8 mouse cellular contexts compared by ENCODE assay signal in genomic region chr4:126468285-126468901, GRCm38 (mm10). TPM values are rescaled to one million over a fixed set of nuclear protein-coding genes. Genes with fewer than 3 reads are reported as not detected.
DNase-seq lines count a peak whose midpoint lies in the region; ATAC-seq and TF ChIP-seq lines count a peak whose summit lies in the region.

TSS of gene Ago1 (minus strand) at chr4:126468583.

- peak; percentile 56; the same call in 1 of the 2 replicates for TF ChIP-seq POLR2A in bone marrow, adult 2 months (IDR thresholded peaks at IDR 0.05; ENCODE audit: borderline replicate concordance, control insufficient read depth, low read depth, low read length)

- peak within 1 kb of the TSS; percentile 61 for H3K4me3 ChIP-seq in bone marrow, adult 2 months (replicated peaks; ENCODE audit: control insufficient read depth, low read depth, low read length)
- H3K4me3 ChIP-seq in embryonic facial prominence, embryonic 15.5 days (replicated peaks) = peak within 1 kb of the TSS; percentile 91
- peak within 1 kb of the TSS; percentile 96 for H3K4me3 ChIP-seq in kidney, embryonic 14.5 days (ENCODE audit: low read length)
- H3K4me3 ChIP-seq in limb, embryonic 15.5 days = peak within 1 kb of the TSS; percentile 89

- peak; percentile 92 for DNase-seq in 416B (ENCODE audit: low read depth)
- DNase-seq in heart, adult 9 months (ENCODE audit: low spot score in 2 of 2) = peak; percentile 94 to 96
- DNase-seq in monocyte, adult 2 months (ENCODE audit: low read depth in 1 of 2, low spot score in 2 of 2) = peak; percentile 83 to 89
- DNase-seq in spleen, postnatal 36 days (ENCODE audit: low spot score in 2 of 2) = peak; percentile 95 to 96

- peak; percentile 86 for ATAC-seq in embryonic facial prominence, embryonic 15.5 days (ENCODE audit: insufficient number of reproducible peaks, low FRiP score, low TSS enrichment, low read depth)
- ATAC-seq in kidney, embryonic 14.5 days (ENCODE audit: low FRiP score, low TSS enrichment) = peak; percentile 91
- peak; percentile 87 for ATAC-seq in limb, embryonic 15.5 days (ENCODE audit: insufficient number of reproducible peaks, low FRiP score, low TSS enrichment, low read depth)

- no peaks in the 10 kb centered on the region for H3K36me3 ChIP-seq in embryonic facial prominence, embryonic 15.5 days
- no peaks in the 10 kb centered on the region; the same call in 1 of the 2 replicates for H3K36me3 ChIP-seq in kidney, embryonic 14.5 days (ENCODE audit: control insufficient read depth, insufficient read depth, low read length)
- no peaks in the 10 kb centered on the region for H3K36me3 ChIP-seq in limb, embryonic 15.5 days

- H3K9me3 ChIP-seq in embryonic facial prominence, embryonic 15.5 days (replicated peaks) = no peaks in the 10 kb centered on the region
- no peaks in the 10 kb centered on the region for H3K9me3 ChIP-seq in kidney, embryonic 14.5 days (ENCODE audit: control insufficient read depth, low read length)
- H3K9me3 ChIP-seq in limb, embryonic 15.5 days = no peaks in the 10 kb centered on the region

- TF ChIP-seq CTCF in bone marrow, adult 2 months (IDR thresholded peaks at IDR 0.05; ENCODE audit: control insufficient read depth, insufficient read depth, low read length) = peak; percentile 83

- H3K9ac ChIP-seq in embryonic facial prominence, embryonic 15.5 days = peak within 1 kb of the TSS; percentile 62
- H3K9ac ChIP-seq in kidney, embryonic 14.5 days (ENCODE audit: low read depth, low read length) = peak within 1 kb of the TSS; percentile 87
- H3K9ac ChIP-seq in limb, embryonic 15.5 days = peak within 1 kb of the TSS; percentile 90

- H3K27me3 ChIP-seq in embryonic facial prominence, embryonic 15.5 days = no peaks in the 10 kb centered on the region
- H3K27me3 ChIP-seq in kidney, embryonic 14.5 days (ENCODE audit: control insufficient read depth, insufficient read depth, low read length) = no peaks in the 10 kb centered on the region
- H3K27me3 ChIP-seq in limb, embryonic 15.5 days = no peaks in the 10 kb centered on the region

- H3K4me2 ChIP-seq in embryonic facial prominence, embryonic 15.5 days (replicated peaks) = peak within 1 kb of the TSS; percentile 75
- H3K4me2 ChIP-seq in kidney, embryonic 14.5 days (replicated peaks; ENCODE audit: low read depth, low read length) = peak within 1 kb of the TSS; percentile 73
- H3K4me2 ChIP-seq in limb, embryonic 15.5 days = peak within 1 kb of the TSS; percentile 84

- H3K27ac ChIP-seq in bone marrow, adult 2 months (ENCODE audit: control insufficient read depth, insufficient read depth, low read depth, low read length, poor library complexity) = peak within 1 kb of the TSS; percentile 64; the same call in 1 of the 2 replicates
- H3K27ac ChIP-seq in embryonic facial prominence, embryonic 15.5 days (replicated peaks) = peak within 1 kb of the TSS; percentile 89
- H3K27ac ChIP-seq in kidney, embryonic 14.5 days (ENCODE audit: low read depth, low read length) = peak within 1 kb of the TSS; percentile 88
- peak within 1 kb of the TSS; percentile 82 for H3K27ac ChIP-seq in limb, embryonic 15.5 days

- H3K4me1 ChIP-seq in bone marrow, adult 2 months (ENCODE audit: control insufficient read depth, insufficient read depth, low read length) = no peaks in the 10 kb centered on the region
- peaks cover 34% of the 10 kb centered on the region for H3K4me1 ChIP-seq in embryonic facial prominence, embryonic 15.5 days
- H3K4me1 ChIP-seq in kidney, embryonic 14.5 days (ENCODE audit: control insufficient read depth, insufficient read depth, low read length) = peaks cover 31% of the 10 kb centered on the region
- H3K4me1 ChIP-seq in limb, embryonic 15.5 days = peaks cover 29% of the 10 kb centered on the region

- WGBS in bone marrow, adult 2 months = under 1% methylated on average over 55 of the region's 55 CpGs
- WGBS in embryonic facial prominence, embryonic 15.5 days = under 1% methylated on average over 53 of the region's 55 CpGs
- under 1% methylated on average over 48 of the region's 55 CpGs for WGBS in kidney, embryonic 14.5 days
- under 1% methylated on average over 54 of the region's 55 CpGs for WGBS in limb, embryonic 15.5 days

RNA-seq across cellular contexts. Expression of gene Ago1, which starts in this region (rescaled TPM):
- 5.9 and 15.4 TPM in 2 replicates for polyA plus RNA-seq in bone marrow, adult 2 months (2011; ENCODE audit: insufficient read depth, insufficient read length, low replicate concordance, missing spikeins)
- 5.0 and 5.5 TPM in 2 replicates for polyA plus RNA-seq in embryonic facial prominence, embryonic 15.5 days (2015; fragmentation: Nextera tagmentation; extraction: Ambion mirVana)
- 8.0 and 8.4 TPM in 2 replicates for polyA plus RNA-seq in kidney, embryonic 14.5 days (2014; fragmentation: Nextera tagmentation; extraction: Ambion mirVana)
- 3.1 and 4.0 TPM in 2 replicates for polyA plus RNA-seq in limb, embryonic 15.5 days (2015; fragmentation: Nextera tagmentation; extraction: Ambion mirVana)

Comparison
In these comparisons a context has a peak if more than half of its experiments do, and no peak if none do; other contexts are left out.
1. Peak in every context shown above with its lines: DNase-seq, ATAC-seq, H3K4me3 ChIP-seq and H3K27ac ChIP-seq.